Mouse (Mus musculus) forebrain, embryonic 16.5 days (tissue): ENCODE data around the gene Crb3. TPM values are rescaled to one million over a fixed set of nuclear protein-coding genes. Genes with fewer than 3 reads are reported as not detected.
A peak's percentile ranks its signal among the peaks of the same experiment; 100 is the strongest.

Experiments used
- ATAC-seq: fragments of 200-750 bp; cut with Nextera tagmentation; 2 replicates; pipeline ENCODE4 v1.8.0; 2017; ENCODE audit warnings: mild to moderate bottlenecking, moderate library complexity
- H3K27ac ChIP-seq: fragments of 300-500 bp; sonication (generic); 2 replicates; pipeline ENCODE4 v1.5.1; 2014; ENCODE audit warnings: low read length, control low read depth
- H3K27me3 ChIP-seq: fragments of 300-500 bp; sonication (generic); replicated peaks from 2 replicates; pipeline ENCODE4 v1.6.1; 2014; ENCODE audit warnings: low read length; ENCODE audit not compliant: control insufficient read depth, insufficient read depth
- H3K36me3 ChIP-seq: fragments of 300-500 bp; sonication (generic); 2 replicates; pipeline ENCODE4 v1.6.1; 2014; ENCODE audit not compliant: control insufficient read depth, insufficient read depth
- H3K4me1 ChIP-seq: fragments of 300-500 bp; sonication (generic); replicated peaks from 2 replicates; pipeline ENCODE4 v1.6.1; 2014; ENCODE audit warnings: low read length; ENCODE audit not compliant: control insufficient read depth, insufficient read depth
- H3K4me2 ChIP-seq: fragments of 300-500 bp; sonication (generic); 2 replicates; pipeline ENCODE4 v1.6.1; 2014; ENCODE audit warnings: mild to moderate bottlenecking, low read length, control low read depth
- H3K4me3 ChIP-seq: fragments of 300-500 bp; sonication (generic); replicated peaks from 2 replicates; pipeline ENCODE4 v1.5.1; 2014; ENCODE audit warnings: mild to moderate bottlenecking, low read length, control low read depth
- H3K9ac ChIP-seq: fragments of 300-500 bp; sonication (generic); replicated peaks from 2 replicates; pipeline ENCODE4 v1.6.1; 2014; ENCODE audit warnings: low read depth, low read length, control low read depth
- H3K9me3 ChIP-seq: fragments of 300-500 bp; sonication (generic); 2 replicates; pipeline ENCODE4 v1.6.1; 2016; ENCODE audit warnings: low read length; ENCODE audit not compliant: control insufficient read depth
- WGBS: fragments of 180-500 bp; shearing (Covaris S2); extraction: QIAGEN DNeasy Blood & Tissue Kit; methylation state at CpG from one replicate; pipeline ENCODE4 v1.1.7; 2014; 5-methylcytosine and 5-hydroxymethylcytosine counted together
- polyA plus RNA-seq: library from polyadenylated mRNA; unstranded; fragments of >200 nt; fragmentation: Nextera tagmentation; extraction: Ambion mirVana; gene quantifications from 2 replicates; pipeline ENCODE4 v1.2.1, GENCODE M21; 2015

Crb3 gene
- polyA plus RNA-seq, 1 experiment from 2014 or later = 1.5 TPM

GRCm38 (mm10) chr17:57059486-57059977 lies 627 bp downstream of the Crb3 start, which contains the start of gene Slc25a23:
Gene Slc25a23 (minus strand): TSS chr17:57059863.
- under 1% methylated on average over 23 of the region's 45 CpGs for WGBS
- H3K36me3 ChIP-seq = 0 out of 2 replicates have a peak, but pooled peaks cover 3% of the 10 kb centered on the region
- peak within 1 kb of the TSS; percentile 72 for H3K4me2 ChIP-seq
- peak; percentile 83 for ATAC-seq
- H3K4me3 ChIP-seq = peak within 1 kb of the TSS; percentile 86
- H3K9ac ChIP-seq = peak within 1 kb of the TSS; percentile 85
- H3K4me1 ChIP-seq = peaks cover 21% of the 10 kb centered on the region
- H3K9me3 ChIP-seq = no peaks in the 10 kb centered on the region
- peak within 1 kb of the TSS; percentile 95 for H3K27ac ChIP-seq
- H3K27me3 ChIP-seq = peaks cover 24% of the 10 kb centered on the region

DNA sequence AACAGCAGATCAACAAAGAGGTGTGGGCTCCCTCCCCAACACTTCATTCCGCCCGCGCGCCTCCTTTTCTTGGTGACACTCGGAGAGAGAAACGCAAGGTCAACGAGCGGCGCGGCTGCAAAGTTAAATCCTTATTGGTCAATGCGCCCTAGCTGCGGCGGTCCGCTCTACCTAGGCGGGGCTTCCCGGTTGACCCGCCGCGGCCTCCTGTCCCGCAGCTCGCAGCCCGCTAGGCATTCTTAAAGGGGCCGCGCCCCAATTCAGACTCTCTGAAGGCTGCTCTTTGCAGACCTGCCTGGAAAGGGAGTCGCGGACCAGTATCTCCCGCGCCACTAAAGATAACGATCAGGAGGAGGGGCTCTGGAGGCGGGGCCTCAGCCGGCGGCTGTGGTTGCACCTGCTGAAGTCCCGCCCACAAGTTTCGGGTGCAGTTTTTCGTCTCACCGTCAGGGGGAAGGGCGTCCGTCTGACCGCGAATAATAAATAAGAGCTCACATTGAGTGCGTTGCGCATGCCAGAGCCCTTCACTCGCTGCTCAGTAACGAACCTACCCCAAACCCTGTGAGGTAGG lies 1.4 kb downstream of the Crb3 start:
- H3K27ac ChIP-seq = peak overlapping the region; percentile 95
- ATAC-seq = peak; percentile 91
- H3K4me3 ChIP-seq = peak overlapping the region; percentile 86
- no peaks in the 10 kb centered on the region for H3K36me3 ChIP-seq
- no peaks in the 10 kb centered on the region for H3K9me3 ChIP-seq
- peaks cover 21% of the 10 kb centered on the region for H3K4me1 ChIP-seq
- H3K9ac ChIP-seq = peak overlapping the region; percentile 85
- peaks cover 24% of the 10 kb centered on the region for H3K27me3 ChIP-seq
- H3K4me2 ChIP-seq = peak overlapping the region; percentile 72
- under 1% methylated on average over 44 of the region's 44 CpGs for WGBS

DNA sequence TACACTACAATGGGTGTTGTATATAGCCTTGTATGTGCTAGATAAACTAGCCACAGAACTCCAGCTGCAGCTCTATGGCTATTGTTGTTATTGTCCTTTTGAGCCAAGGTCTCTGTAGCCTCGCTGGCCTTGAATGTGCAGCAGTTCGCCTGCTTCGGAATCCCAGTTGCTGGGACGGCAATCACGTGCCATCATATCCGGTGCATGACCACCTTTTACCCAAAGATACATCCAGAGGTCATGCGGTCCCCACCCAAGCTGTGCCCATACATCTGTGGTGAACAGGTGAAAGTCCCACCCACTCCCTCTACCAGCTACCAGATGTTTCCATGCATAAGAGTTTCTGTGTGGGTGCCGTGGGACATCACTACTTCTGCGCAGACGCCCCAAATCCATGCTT lies 2.2 kb downstream of the Crb3 start:
- Histone ChIP-seq H3K27ac (no peak overlapping the region; the same call in none of the 2 replicates), H3K4me2 (peak overlapping the region; percentile 72), H3K9me3 (no peaks in the 10 kb centered on the region), H3K27me3 (peaks cover 24% of the 10 kb centered on the region), H3K4me3 (peak overlapping the region; percentile 86), H3K4me1 (peaks cover 21% of the 10 kb centered on the region), H3K9ac (no peak overlapping the region; the same call in 1 of the 2 replicates), H3K36me3 (no peaks in the 10 kb centered on the region)
- 45% methylated on average over 10 of the region's 10 CpGs for WGBS
- no peak for ATAC-seq

GRCm38 (mm10) chr17:57062011-57062521 lies 3.2 kb downstream of the Crb3 start:
- no peaks in the 10 kb centered on the region for H3K36me3 ChIP-seq
- no peak overlapping the region for H3K27ac ChIP-seq
- no peaks in the 10 kb centered on the region for H3K9me3 ChIP-seq
- H3K4me3 ChIP-seq = peak overlapping the region; percentile 34
- WGBS = under 1% methylated on average over 38 of the region's 39 CpGs
- peak overlapping the region; percentile 48 for H3K4me2 ChIP-seq
- ATAC-seq = no peak
- peaks cover 24% of the 10 kb centered on the region for H3K27me3 ChIP-seq
- H3K4me1 ChIP-seq = peaks cover 21% of the 10 kb centered on the region
- no peak overlapping the region; the same call in 1 of the 2 replicates for H3K9ac ChIP-seq

DNA sequence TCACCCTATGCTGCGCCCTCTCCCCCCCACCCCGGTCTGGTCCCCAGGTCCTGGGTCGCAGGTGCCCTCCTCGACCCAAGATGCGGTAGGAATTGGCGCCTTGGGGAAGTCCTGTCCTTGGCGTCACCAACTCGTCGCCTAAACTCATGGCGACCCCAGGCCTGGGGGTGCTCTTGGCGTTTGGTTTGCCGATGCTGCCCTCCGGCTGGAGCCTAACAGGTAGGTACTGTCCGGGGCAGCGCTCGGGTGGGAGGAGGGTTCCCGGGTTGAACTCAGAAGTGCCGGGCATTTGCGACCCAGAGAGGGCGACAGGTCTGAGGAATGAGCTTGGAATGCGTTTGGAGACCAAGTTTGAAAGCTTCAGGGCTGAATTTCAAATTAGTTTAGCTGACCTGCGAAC lies 3.6 kb downstream of the Crb3 start:
- Histone ChIP-seq H3K4me1 (peaks cover 21% of the 10 kb centered on the region), H3K27ac (no peak overlapping the region), H3K4me3 (peak overlapping the region; percentile 34), H3K36me3 (no peaks in the 10 kb centered on the region), H3K9ac (no peak overlapping the region), H3K4me2 (peak overlapping the region; percentile 48; the same call in 1 of the 2 replicates), H3K9me3 (no peaks in the 10 kb centered on the region), H3K27me3 (peaks cover 24% of the 10 kb centered on the region)
- ATAC-seq = no peak
- WGBS = under 1% methylated on average over 22 of the region's 22 CpGs

GRCm38 (mm10) chr17:57063031-57063430 lies 4.1 kb downstream of the Crb3 start:
- Histone ChIP-seq H3K27me3 (peaks cover 24% of the 10 kb centered on the region), H3K36me3 (no peaks in the 10 kb centered on the region), H3K4me3 (no peak overlapping the region), H3K27ac (no peak overlapping the region), H3K9me3 (no peaks in the 10 kb centered on the region), H3K9ac (no peak overlapping the region), H3K4me2 (no peak overlapping the region), H3K4me1 (peaks cover 21% of the 10 kb centered on the region)
- ATAC-seq = no peak
- 9% methylated on average over 8 of the region's 8 CpGs for WGBS

- Histone ChIP-seq H3K4me1 (peaks cover 6% of the 10 kb centered on the region), H3K9me3 (no peaks in the 10 kb centered on the region), H3K27me3 (peaks cover 16% of the 10 kb centered on the region), H3K4me2 (no peak overlapping the region), H3K4me3 (no peak overlapping the region), H3K36me3 (no peaks in the 10 kb centered on the region), H3K27ac (no peak overlapping the region), H3K9ac (no peak overlapping the region)
- 59% methylated on average over 5 of the region's 5 CpGs for WGBS
- ATAC-seq = no peak
Observed at GRCm38 (mm10) chr17:57066908-57067307, 8.0 kb downstream of the Crb3 start.

DNA sequence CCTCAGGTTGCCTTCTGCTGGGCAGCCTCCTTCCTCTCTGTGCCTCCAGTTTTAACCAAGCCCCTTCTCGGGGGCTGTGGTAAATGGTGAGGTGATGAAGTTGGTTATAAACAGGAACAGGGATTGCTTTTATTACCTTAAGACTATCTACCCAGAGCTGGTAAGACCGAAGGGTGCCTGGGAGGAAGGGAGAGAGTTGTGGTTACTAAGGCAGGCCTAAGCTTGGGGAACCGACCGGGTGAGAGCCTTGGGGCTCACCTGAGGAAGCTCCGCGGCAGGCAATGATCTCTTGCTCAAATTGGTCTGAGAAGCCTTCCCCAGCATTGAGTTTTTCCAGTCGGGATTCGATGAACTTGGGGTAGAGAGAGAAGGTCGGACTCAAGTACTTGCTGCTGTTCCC lies 11.4 kb downstream of the Crb3 start:
- H3K9ac ChIP-seq = no peak overlapping the region
- ATAC-seq = no peak
- WGBS = 13% methylated on average over 9 of the region's 9 CpGs
- peak overlapping the region; percentile 20 for H3K4me2 ChIP-seq
- no peaks in the 10 kb centered on the region for H3K9me3 ChIP-seq
- H3K4me3 ChIP-seq = peak overlapping the region; percentile 10
- H3K27ac ChIP-seq = no peak overlapping the region
- no peaks in the 10 kb centered on the region for H3K36me3 ChIP-seq
- no peaks in the 10 kb centered on the region for H3K27me3 ChIP-seq
- H3K4me1 ChIP-seq = 0 out of 2 replicates have a peak, but pooled peaks cover 3% of the 10 kb centered on the region

DNA sequence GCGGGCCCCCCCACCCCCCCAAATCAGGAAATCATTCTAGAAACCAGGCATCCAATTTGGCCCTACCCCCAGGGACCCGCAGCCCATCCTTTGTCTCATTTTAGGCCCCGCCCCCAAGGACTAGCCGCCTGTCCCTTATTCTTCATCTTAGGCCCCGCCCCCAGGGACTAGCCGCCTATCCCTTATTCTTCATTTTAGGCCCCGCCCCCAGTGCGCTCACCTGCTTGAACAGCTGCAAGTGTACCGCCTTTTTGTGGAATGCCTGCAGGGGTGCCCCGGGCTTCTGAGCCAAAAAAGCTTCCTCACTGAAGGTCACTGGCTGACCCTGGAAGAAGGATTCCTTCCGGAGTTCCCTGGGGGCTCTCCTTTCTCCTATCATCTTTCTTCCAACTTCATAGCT lies 11.8 kb downstream of the Crb3 start:
- no peak overlapping the region for H3K4me3 ChIP-seq
- H3K9ac ChIP-seq = no peak overlapping the region
- H3K4me2 ChIP-seq = peak overlapping the region; percentile 20; the same call in 1 of the 2 replicates
- H3K36me3 ChIP-seq = no peaks in the 10 kb centered on the region
- no peak overlapping the region for H3K27ac ChIP-seq
- no peaks in the 10 kb centered on the region for H3K27me3 ChIP-seq
- WGBS = 10% methylated on average over 10 of the region's 11 CpGs
- ATAC-seq = peak; percentile 46; the same call in 1 of the 2 replicates
- no peaks in the 10 kb centered on the region for H3K9me3 ChIP-seq
- 0 out of 2 replicates have a peak, but pooled peaks cover 3% of the 10 kb centered on the region for H3K4me1 ChIP-seq
